ENCODE assay signal across 21 mouse cellular contexts in genomic region chr17:75323229-75323628, GRCm38 (mm10).
DNase-seq lines count a peak whose midpoint lies in the region; ATAC-seq and TF ChIP-seq lines count a peak whose summit lies in the region.
"Had no signal": no experiment of that assay in that cellular context is flagged by ENCODE, and none has a peak within 500 bp of the region (broad histone marks: within the 10 kb centered on the region; RNA-seq: fewer than 3 reads in every experiment).

No protein-coding gene starts in this region.

- 74% methylated on average over 5 of the region's 5 CpGs for WGBS in limb, embryonic 12.5 days
- 93% methylated on average over 5 of the region's 5 CpGs for WGBS in limb, embryonic 10.5 days
- WGBS in embryonic facial prominence, embryonic 13.5 days, result 74% methylated on average over 5 of the region's 5 CpGs
- 90% methylated on average over 5 of the region's 5 CpGs for WGBS in hindbrain, postnatal 0 days

- no peaks in the 10 kb centered on the region for H3K9me3 ChIP-seq in limb, embryonic 12.5 days
- no peaks in the 10 kb centered on the region for H3K9me3 ChIP-seq in limb, embryonic 10.5 days (replicated peaks)
- no peaks in the 10 kb centered on the region for H3K9me3 ChIP-seq in embryonic facial prominence, embryonic 13.5 days
- no peaks in the 10 kb centered on the region for H3K9me3 ChIP-seq in hindbrain, postnatal 0 days (ENCODE audit: low read length)
- H3K9me3 ChIP-seq: forebrain, embryonic 15.5 days; heart, embryonic 10.5 days; hindbrain, embryonic 12.5 days had no signal

- no peak overlapping the region for H3K4me3 ChIP-seq in limb, embryonic 12.5 days (replicated peaks)
- H3K4me3 ChIP-seq in limb, embryonic 10.5 days, result no peak overlapping the region
- no peak overlapping the region for H3K4me3 ChIP-seq in embryonic facial prominence, embryonic 13.5 days
- H3K4me3 ChIP-seq in embryonic fibroblast, embryonic 13.5 days (ENCODE audit: insufficient read depth, low read length), result no peak overlapping the region
- H3K4me3 ChIP-seq in hindbrain, postnatal 0 days (ENCODE audit: low read length), result no peak overlapping the region
- H3K4me3 ChIP-seq: forebrain, embryonic 15.5 days; heart, embryonic 10.5 days; hindbrain, embryonic 12.5 days had no signal

- no peak overlapping the region for H3K4me2 ChIP-seq in limb, embryonic 12.5 days
- H3K4me2 ChIP-seq in embryonic facial prominence, embryonic 13.5 days, result no peak overlapping the region
- H3K4me2 ChIP-seq in hindbrain, postnatal 0 days (ENCODE audit: low read depth, low read length), result no peak overlapping the region
- H3K4me2 ChIP-seq: forebrain, embryonic 15.5 days; hindbrain, embryonic 12.5 days had no signal

- no peak for TF ChIP-seq CTCF in embryonic fibroblast, embryonic 13.5 days (IDR thresholded peaks at IDR 0.05; ENCODE audit: borderline replicate concordance, insufficient read depth, low read length)
- no peak for TF ChIP-seq CTCF in hindbrain, postnatal 0 days (IDR thresholded peaks at IDR 0.05; ENCODE audit: low read depth)

- peaks cover 31% of the 10 kb centered on the region for H3K36me3 ChIP-seq in limb, embryonic 12.5 days
- peaks cover 10% of the 10 kb centered on the region; the same call in 1 of the 2 replicates for H3K36me3 ChIP-seq in limb, embryonic 10.5 days
- peaks cover 12% of the 10 kb centered on the region for H3K36me3 ChIP-seq in embryonic facial prominence, embryonic 13.5 days
- H3K36me3 ChIP-seq in hindbrain, postnatal 0 days (ENCODE audit: insufficient read depth, low read length), result no peaks in the 10 kb centered on the region
- H3K36me3 ChIP-seq: forebrain, embryonic 15.5 days; hindbrain, embryonic 12.5 days had no signal

- no peak for DNase-seq in limb, embryonic 10.5 days (ENCODE audit: low spot score)
- peak; percentile 9 for DNase-seq in lung, postnatal 14 days
- no peak for DNase-seq in layer of hippocampus, postnatal 10 days (ENCODE audit: low spot score in 2 of 2)
- no peak for DNase-seq in hindbrain, postnatal 0 days (ENCODE audit: low spot score)
- DNase-seq in layer of hippocampus, adult 9-10 months (ENCODE audit: low spot score), result no peak
- DNase-seq: adrenal gland, postnatal 14 days; cerebellum, adult 18-20 months; cerebellum, postnatal 10 days; gastrocnemius, postnatal 10 days; heart, adult 18-20 months; heart, postnatal 10 days; heart, postnatal 4 days had no signal

- H3K27me3 ChIP-seq in limb, embryonic 12.5 days, result no peaks in the 10 kb centered on the region
- H3K27me3 ChIP-seq in limb, embryonic 10.5 days (ENCODE audit: low read depth, poor library complexity, severe bottlenecking), result no peaks in the 10 kb centered on the region
- no peaks in the 10 kb centered on the region for H3K27me3 ChIP-seq in embryonic facial prominence, embryonic 13.5 days
- H3K27me3 ChIP-seq in hindbrain, postnatal 0 days (ENCODE audit: insufficient read depth, low read length), result no peaks in the 10 kb centered on the region
- H3K27me3 ChIP-seq: forebrain, embryonic 15.5 days; hindbrain, embryonic 12.5 days; Patski had no signal

- no peak overlapping the region for H3K9ac ChIP-seq in limb, embryonic 12.5 days (replicated peaks)
- no peak overlapping the region for H3K9ac ChIP-seq in embryonic facial prominence, embryonic 13.5 days
- no peak overlapping the region for H3K9ac ChIP-seq in hindbrain, postnatal 0 days (replicated peaks; ENCODE audit: low read length)
- H3K9ac ChIP-seq: forebrain, embryonic 15.5 days; hindbrain, embryonic 12.5 days had no signal

- H3K4me1 ChIP-seq in limb, embryonic 12.5 days (replicated peaks), result peaks cover 8% of the 10 kb centered on the region; the same call in 1 of the 2 replicates
- H3K4me1 ChIP-seq in limb, embryonic 10.5 days, result peaks cover 3% of the 10 kb centered on the region; the same call in 1 of the 2 replicates
- peaks cover 25% of the 10 kb centered on the region for H3K4me1 ChIP-seq in embryonic facial prominence, embryonic 13.5 days
- peaks cover 2% of the 10 kb centered on the region; the same call in 1 of the 2 replicates for H3K4me1 ChIP-seq in embryonic fibroblast, embryonic 13.5 days (ENCODE audit: control insufficient read depth, insufficient read depth, low read length)
- H3K4me1 ChIP-seq in hindbrain, postnatal 0 days (ENCODE audit: insufficient read depth, low read length), result no peaks in the 10 kb centered on the region
- H3K4me1 ChIP-seq: forebrain, embryonic 15.5 days; heart, embryonic 10.5 days; hindbrain, embryonic 12.5 days had no signal

- H3K27ac ChIP-seq in limb, embryonic 12.5 days, result 0 out of 2 replicates have a peak overlapping the region, but pooled peaks have one; percentile 7
- H3K27ac ChIP-seq in limb, embryonic 10.5 days, result no peak overlapping the region
- H3K27ac ChIP-seq in embryonic facial prominence, embryonic 13.5 days, result peak overlapping the region; percentile 87
- H3K27ac ChIP-seq in embryonic fibroblast, embryonic 13.5 days (ENCODE audit: insufficient read depth, low read length), result peak overlapping the region; percentile 74
- H3K27ac ChIP-seq in hindbrain, postnatal 0 days, result no peak overlapping the region
- H3K27ac ChIP-seq: forebrain, embryonic 15.5 days; heart, embryonic 10.5 days; hindbrain, embryonic 12.5 days had no signal

- no peak for ATAC-seq in limb, embryonic 12.5 days (ENCODE audit: insufficient number of reproducible peaks, insufficient read depth, low FRiP score, low TSS enrichment, low read depth)
- ATAC-seq in embryonic facial prominence, embryonic 13.5 days (ENCODE audit: insufficient number of reproducible peaks, insufficient read depth, low FRiP score, low TSS enrichment, low read depth), result no peak
- no peak for ATAC-seq in hindbrain, postnatal 0 days
- ATAC-seq: activated CD4-positive, CD25-positive, alpha-beta regulatory T cell, adult 4 months; forebrain, embryonic 15.5 days; hindbrain, embryonic 16.5 days; Patski had no signal

- TF ChIP-seq POLR2A in embryonic fibroblast, embryonic 13.5 days (IDR thresholded peaks at IDR 0.05; ENCODE audit: low read depth, low read length), result no peak

Comparison
In these comparisons a context has a peak if more than half of its experiments do, and no peak if none do; other contexts are left out.
1. H3K27ac ChIP-seq: peak in limb, embryonic 12.5 days (single experiment), embryonic facial prominence, embryonic 13.5 days (single experiment) and embryonic fibroblast, embryonic 13.5 days (single experiment); none in limb, embryonic 10.5 days (single experiment) and hindbrain, postnatal 0 days (single experiment).